Mouse (Mus musculus) lung, postnatal 0 days (tissue): ENCODE results near the gene Hs1bp3. TPM values are rescaled to one million over a fixed set of nuclear protein-coding genes. Genes with fewer than 3 reads are reported as not detected.

Experiments used
- ATAC-seq: fragments of 200-750 bp; cut with Nextera tagmentation; 2 replicates; pipeline ENCODE4 v1.8.0; 2017; ENCODE audit warnings: moderate library complexity
- DNase-seq: peaks from one replicate; pipeline ENCODE4 v3.0.0-alpha.2; 2016; ENCODE audit warnings: low spot score
- H3K27ac ChIP-seq: fragments of 300-500 bp; sonication (generic); 2 replicates; pipeline ENCODE4 v1.5.1; 2014; ENCODE audit warnings: antibody characterized with exemption, mild to moderate bottlenecking, low read length, mixed read lengths
- H3K27me3 ChIP-seq: fragments of 300-500 bp; sonication (generic); replicated peaks from 2 replicates; pipeline ENCODE4 v1.6.1; 2014; ENCODE audit warnings: low read length, mixed read lengths; ENCODE audit not compliant: insufficient read depth
- H3K36me3 ChIP-seq: fragments of 300-500 bp; sonication (generic); 2 replicates; pipeline ENCODE4 v1.6.1; 2014; ENCODE audit warnings: low read length, mixed read lengths; ENCODE audit not compliant: insufficient read depth
- H3K4me1 ChIP-seq: fragments of 300-500 bp; sonication (generic); 2 replicates; pipeline ENCODE4 v1.6.1; 2014; ENCODE audit warnings: antibody characterized with exemption, low read depth, low read length, mixed read lengths; ENCODE audit not compliant: insufficient read depth
- H3K4me2 ChIP-seq: fragments of 300-500 bp; sonication (generic); replicated peaks from 2 replicates; pipeline ENCODE4 v1.6.1; 2014; ENCODE audit warnings: low read depth, mild to moderate bottlenecking, low read length, moderate library complexity, mixed read lengths
- H3K4me3 ChIP-seq: fragments of 300-500 bp; sonication (generic); 2 replicates; pipeline ENCODE4 v1.5.1; 2014; ENCODE audit warnings: low read depth, low read length
- H3K9ac ChIP-seq: fragments of 300-500 bp; sonication (generic); replicated peaks from 2 replicates; pipeline ENCODE4 v1.6.1; 2014; ENCODE audit warnings: low read depth, mild to moderate bottlenecking
- H3K9me3 ChIP-seq: fragments of 300-500 bp; sonication (generic); 2 replicates; pipeline ENCODE4 v1.6.1; 2016; ENCODE audit warnings: low read length, mixed read lengths
- CTCF ChIP-seq: IDR thresholded peaks from 2 replicates; pipeline ENCODE4 v1.5.1; 2016; ENCODE audit warnings: antibody characterized with exemption, mild to moderate bottlenecking
- EP300 ChIP-seq: IDR thresholded peaks from 2 replicates; pipeline ENCODE4 v1.6.1; 2016; ENCODE audit warnings: antibody characterized with exemption, mild to moderate bottlenecking, control low read depth
- WGBS: fragments of 180-500 bp; shearing (Covaris S2); extraction: QIAGEN DNeasy Blood & Tissue Kit; methylation state at CpG from one replicate; pipeline ENCODE4 v1.1.7; 2014; 5-methylcytosine and 5-hydroxymethylcytosine counted together
- polyA plus RNA-seq: library from polyadenylated mRNA; unstranded; fragments of >200 nt; fragmentation: Nextera tagmentation; extraction: Ambion mirVana; gene quantifications from 2 replicates; pipeline ENCODE4 v1.2.1, GENCODE M21; 2015

Gene Hs1bp3
- 8.6 and 8.7 TPM in 2 replicates for polyA plus RNA-seq

DNA sequence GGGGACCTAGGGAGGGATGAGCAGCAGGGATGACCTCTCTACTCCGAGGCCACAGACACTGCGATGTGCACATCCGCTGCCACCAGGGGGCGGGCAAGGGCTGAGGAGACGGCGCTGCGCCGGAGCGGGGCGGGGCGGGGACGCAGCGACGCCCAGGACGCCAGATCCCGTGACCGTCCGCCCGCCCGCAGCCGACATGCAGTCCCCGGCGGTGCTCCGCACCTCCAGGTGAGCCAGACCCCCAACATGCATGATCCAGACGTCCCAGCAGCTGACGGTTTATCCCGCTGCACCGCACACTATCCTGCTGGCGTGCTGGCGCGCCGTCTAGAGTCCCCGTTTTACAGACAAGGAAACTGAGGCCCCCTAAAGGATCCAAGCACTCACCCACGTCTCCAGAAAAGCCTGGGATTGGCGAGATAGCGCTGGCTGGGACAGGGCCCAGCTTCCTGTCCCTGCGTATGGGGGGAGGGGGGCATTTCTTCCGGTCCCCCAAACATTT is at the start of gene Hs1bp3:
TSS of gene Hs1bp3 (plus strand) at position 163 of the 502 bp plus-strand sequence.
- peak; percentile 91 for DNase-seq
- no peaks in the 10 kb centered on the region for H3K9me3 ChIP-seq
- peaks cover 4% of the 10 kb centered on the region; the same call in 1 of the 2 replicates for H3K27me3 ChIP-seq
- WGBS: under 1% methylated on average over 34 of the region's 38 CpGs
- 0 out of 2 replicates have a peak, but pooled peaks cover 2% of the 10 kb centered on the region for H3K4me1 ChIP-seq
- no peaks in the 10 kb centered on the region for H3K36me3 ChIP-seq
- peak within 1 kb of the TSS; percentile 61 for H3K4me3 ChIP-seq
- TF ChIP-seq CTCF (peak; percentile 98), EP300 (no peak)
- H3K27ac ChIP-seq: no peak within 1 kb of the TSS
- peak within 1 kb of the TSS; percentile 47 for H3K9ac ChIP-seq
- peak; percentile 94 for ATAC-seq
- peak within 1 kb of the TSS; percentile 91 for H3K4me2 ChIP-seq

DNA sequence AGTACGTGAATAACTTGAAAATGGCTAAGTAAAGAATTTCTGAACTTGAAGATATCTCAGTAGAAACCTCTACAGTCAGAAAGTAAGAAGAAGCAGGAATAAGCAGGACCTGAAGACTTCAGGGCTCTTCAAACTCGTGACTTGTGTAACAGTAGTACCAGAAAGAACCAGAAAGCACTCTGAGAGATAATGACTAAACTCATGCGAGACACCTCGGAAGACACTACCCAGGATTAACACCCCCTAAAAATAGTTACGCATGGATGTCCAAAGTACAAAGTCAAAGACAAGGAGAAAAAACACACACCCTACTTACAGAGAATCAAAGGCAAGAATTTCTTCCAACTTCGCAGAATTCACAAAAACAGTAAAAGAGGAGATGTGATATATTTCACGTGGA is 46.9 kb upstream of the Hs1bp3 start:
- H3K4me3 ChIP-seq: no peak overlapping the region
- H3K36me3 ChIP-seq: no peaks in the 10 kb centered on the region
- H3K27me3 ChIP-seq: no peaks in the 10 kb centered on the region
- no peaks in the 10 kb centered on the region for H3K4me1 ChIP-seq
- no peak for TF ChIP-seq EP300
- TF ChIP-seq CTCF: no peak
- no peaks in the 10 kb centered on the region for H3K9me3 ChIP-seq
- no peak overlapping the region for H3K27ac ChIP-seq
- no peak overlapping the region for H3K4me2 ChIP-seq
- 75% methylated on average over 7 of the region's 7 CpGs for WGBS
- H3K9ac ChIP-seq: no peak overlapping the region
- DNase-seq (no peak), ATAC-seq (no peak)

DNA sequence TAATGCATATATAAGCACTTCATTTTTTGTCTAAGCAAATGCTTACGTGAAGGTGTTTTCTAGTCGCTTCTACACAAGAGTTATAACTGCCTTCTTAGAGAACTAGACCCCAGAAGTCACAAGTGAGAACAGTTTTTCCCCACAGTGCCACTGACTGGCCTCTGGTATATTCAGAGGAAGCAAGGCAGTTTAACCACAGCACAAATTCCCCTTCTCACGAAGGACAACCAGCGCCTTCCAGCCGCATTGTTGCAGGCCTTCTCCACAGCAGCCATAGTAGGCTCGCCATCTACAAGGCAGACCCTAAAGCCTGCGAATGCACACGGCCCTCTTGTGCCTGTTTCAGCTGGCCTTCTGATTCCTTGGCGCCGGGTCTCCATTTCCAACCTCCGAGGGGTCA is 43.6 kb upstream of the Hs1bp3 start:
- no peak overlapping the region for H3K27ac ChIP-seq
- H3K4me2 ChIP-seq: no peak overlapping the region
- DNase-seq: no peak
- no peaks in the 10 kb centered on the region for H3K27me3 ChIP-seq
- no peaks in the 10 kb centered on the region for H3K9me3 ChIP-seq
- H3K36me3 ChIP-seq: no peaks in the 10 kb centered on the region
- H3K4me3 ChIP-seq: no peak overlapping the region
- no peak for ATAC-seq
- TF ChIP-seq CTCF (no peak), EP300 (no peak)
- H3K9ac ChIP-seq: no peak overlapping the region
- no peaks in the 10 kb centered on the region for H3K4me1 ChIP-seq
- 90% methylated on average over 11 of the region's 11 CpGs for WGBS

DNA sequence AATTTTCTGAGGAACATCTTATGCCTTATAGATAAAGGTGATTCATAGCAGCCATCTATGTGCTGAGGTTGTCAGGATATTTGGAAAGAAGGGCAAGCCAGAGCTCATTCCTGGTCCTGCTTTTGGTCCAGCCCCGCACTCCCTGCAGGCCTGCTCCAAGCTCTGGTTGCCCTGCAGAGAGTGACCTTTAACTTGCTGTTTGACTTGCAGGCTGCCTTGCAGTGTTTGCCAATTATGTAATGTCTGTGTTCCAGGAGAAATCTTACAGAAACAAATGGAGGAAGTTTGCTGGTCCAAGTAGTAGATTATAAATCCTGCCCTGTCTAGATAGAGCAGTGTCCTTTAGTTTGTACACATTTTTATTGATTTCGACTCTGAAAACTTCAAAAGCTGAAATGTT is 41.8 kb upstream of the Hs1bp3 start:
- TF ChIP-seq EP300: no peak
- no peak for TF ChIP-seq CTCF
- H3K4me2 ChIP-seq: no peak overlapping the region
- WGBS: 44% methylated on average over 2 of the region's 2 CpGs

DNA sequence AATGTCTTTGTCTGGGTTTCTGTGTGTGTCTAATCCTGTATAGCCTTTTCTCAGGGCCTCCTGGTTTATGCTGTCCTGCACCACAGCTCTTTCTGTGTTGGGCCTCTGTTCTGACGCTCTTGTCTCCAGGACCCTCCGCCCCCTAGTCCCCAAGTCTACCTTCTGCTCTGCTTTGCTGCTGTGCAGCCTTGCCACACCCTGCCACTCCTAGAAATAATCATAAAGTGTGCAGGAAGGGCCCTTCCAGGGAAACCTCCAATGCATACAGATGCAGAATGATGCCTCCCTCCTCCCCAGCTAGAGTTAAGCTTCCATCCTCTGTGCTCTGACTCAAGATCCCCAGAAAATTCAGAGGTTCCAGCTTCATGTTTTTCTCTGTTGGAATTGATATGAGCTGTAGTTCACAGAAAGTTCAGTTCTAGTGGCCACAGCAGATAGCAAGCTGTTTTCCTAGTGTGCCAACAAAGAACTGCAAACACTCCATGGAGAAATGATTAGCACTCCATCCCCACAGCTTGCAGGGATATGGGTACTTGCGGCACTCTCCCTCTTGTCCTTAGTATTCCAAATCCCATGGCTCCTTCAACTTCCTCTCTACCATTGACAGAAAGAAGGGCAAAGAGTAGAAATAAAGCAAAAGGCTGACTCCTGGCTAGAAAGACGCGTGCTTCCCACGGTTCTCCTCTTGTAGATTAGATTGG is 39.6 kb upstream of the Hs1bp3 start:
- 72% methylated on average over 6 of the region's 6 CpGs for WGBS
- Histone ChIP-seq H3K4me1 (no peaks in the 10 kb centered on the region), H3K4me2 (no peak overlapping the region), H3K4me3 (no peak overlapping the region), H3K9me3 (no peaks in the 10 kb centered on the region), H3K27me3 (no peaks in the 10 kb centered on the region), H3K27ac (no peak overlapping the region), H3K9ac (no peak overlapping the region), H3K36me3 (no peaks in the 10 kb centered on the region)
- ATAC-seq (no peak), DNase-seq (no peak)
- no peak for TF ChIP-seq EP300

More for the DNA sequence above, 41.8 kb upstream of the Hs1bp3 start:
- DNase-seq (no peak), ATAC-seq (no peak)
- no peaks in the 10 kb centered on the region for H3K36me3 ChIP-seq
- H3K4me1 ChIP-seq: no peaks in the 10 kb centered on the region
- no peak overlapping the region for H3K9ac ChIP-seq
- H3K27ac ChIP-seq: no peak overlapping the region
- H3K27me3 ChIP-seq: no peaks in the 10 kb centered on the region
- H3K4me3 ChIP-seq: no peak overlapping the region
- H3K9me3 ChIP-seq: no peaks in the 10 kb centered on the region

DNA sequence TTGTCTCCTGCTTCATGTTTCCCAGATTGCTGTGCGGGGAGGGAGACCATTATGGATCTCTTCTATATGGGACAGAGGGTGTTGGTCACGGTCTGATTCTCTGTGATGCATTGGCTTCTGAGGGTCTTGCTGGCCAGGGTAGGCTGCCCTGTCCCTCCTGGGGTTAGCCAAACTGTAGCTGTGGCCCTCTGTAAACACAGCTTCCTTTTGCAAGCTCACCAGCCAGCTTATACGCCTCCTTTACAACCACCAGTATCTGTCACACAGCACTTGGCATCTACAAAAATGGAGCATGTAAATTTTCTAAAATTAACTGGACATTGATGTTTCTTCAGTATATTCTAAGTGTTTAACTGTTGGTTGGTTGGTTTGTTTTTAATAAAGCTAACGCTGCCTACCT is 37.8 kb upstream of the Hs1bp3 start:
- H3K4me2 ChIP-seq: no peak overlapping the region
- TF ChIP-seq CTCF (no peak), EP300 (no peak)
- H3K4me3 ChIP-seq: no peak overlapping the region
- no peaks in the 10 kb centered on the region for H3K4me1 ChIP-seq
- no peak overlapping the region for H3K27ac ChIP-seq
- H3K27me3 ChIP-seq: no peaks in the 10 kb centered on the region
- H3K36me3 ChIP-seq: no peaks in the 10 kb centered on the region
- WGBS: 85% methylated on average over 4 of the region's 4 CpGs
- no peak for ATAC-seq
- no peak overlapping the region for H3K9ac ChIP-seq
- no peaks in the 10 kb centered on the region for H3K9me3 ChIP-seq
- DNase-seq: no peak
